Mouse (Mus musculus) heart, embryonic 10.5 days (tissue): ENCODE measurements around the gene Sap30bp. TPM values are rescaled to one million over a fixed set of nuclear protein-coding genes. Genes with fewer than 3 reads are reported as not detected.

Experiments
- DNase-seq: peaks from one replicate; pipeline ENCODE4 v3.0.0-alpha.2; 2017; ENCODE audit warnings: low spot score
- H3K27ac ChIP-seq: fragments of 300-500 bp; sonication (generic); 2 replicates; pipeline ENCODE4 v1.5.1; 2016; ENCODE audit warnings: mild to moderate bottlenecking
- H3K27me3 ChIP-seq: fragments of 300-500 bp; sonication (generic); 2 replicates; pipeline ENCODE4 v1.6.1; 2016; ENCODE audit warnings: mild to moderate bottlenecking; ENCODE audit not compliant: poor library complexity, insufficient read depth, severe bottlenecking
- H3K36me3 ChIP-seq: fragments of 300-500 bp; sonication (generic); 2 replicates; pipeline ENCODE4 v1.6.1; 2016; ENCODE audit warnings: mild to moderate bottlenecking, moderate library complexity
- H3K4me1 ChIP-seq: fragments of 300-500 bp; sonication (generic); 2 replicates; pipeline ENCODE4 v1.6.1; 2016; ENCODE audit warnings: mild to moderate bottlenecking
- H3K4me3 ChIP-seq: fragments of 300-500 bp; sonication (generic); 2 replicates; pipeline ENCODE4 v1.5.1; 2016; ENCODE audit warnings: mild to moderate bottlenecking, moderate library complexity
- H3K9me3 ChIP-seq: fragments of 300-500 bp; sonication (generic); 2 replicates; pipeline ENCODE4 v1.6.1; 2016; ENCODE audit warnings: mild to moderate bottlenecking, moderate library complexity
- WGBS: fragments of 180-500 bp; shearing (Covaris S2); methylation state at CpG from one replicate; pipeline ENCODE4 v1.1.7; 2016; 5-methylcytosine and 5-hydroxymethylcytosine counted together
- polyA plus RNA-seq: library from polyadenylated mRNA; unstranded; fragments of >200 nt; fragmentation: Nextera tagmentation; extraction: Ambion mirVana; gene quantifications from 2 replicates; pipeline ENCODE4 v1.2.1, GENCODE M21; 2016

Sap30bp gene
- polyA plus RNA-seq, 1 experiment from 2014 or later, result 35.8 TPM

GRCm38 (mm10) chr11:116010146-116010545, 77.1 kb downstream of the Sap30bp start:
- peaks cover 43% of the 10 kb centered on the region for H3K36me3 ChIP-seq
- H3K27me3 ChIP-seq, result no peaks in the 10 kb centered on the region
- no peak overlapping the region for H3K27ac ChIP-seq
- no peak overlapping the region for H3K4me3 ChIP-seq
- peaks cover 42% of the 10 kb centered on the region for H3K4me1 ChIP-seq
- H3K9me3 ChIP-seq, result no peaks in the 10 kb centered on the region
- DNase-seq, result no peak
- WGBS, result 92% methylated on average over 8 of the region's 8 CpGs

- Histone ChIP-seq H3K36me3 (peaks cover 43% of the 10 kb centered on the region), H3K27me3 (no peaks in the 10 kb centered on the region), H3K9me3 (no peaks in the 10 kb centered on the region), H3K4me3 (0 out of 2 replicates have a peak overlapping the region, but pooled peaks have one; percentile 71), H3K4me1 (peaks cover 34% of the 10 kb centered on the region), H3K27ac (no peak overlapping the region)
- no peak for DNase-seq
- WGBS, result 84% methylated on average over 5 of the region's 5 CpGs
These were observed 77.9 kb downstream of the Sap30bp start for GRCm38 (mm10) chr11:116010948-116011347.

GRCm38 (mm10) chr11:116011529-116012261, 78.6 kb downstream of the Sap30bp start:
- peaks cover 29% of the 10 kb centered on the region for H3K4me1 ChIP-seq
- WGBS, result 20% methylated on average over 14 of the region's 14 CpGs
- H3K36me3 ChIP-seq, result peaks cover 39% of the 10 kb centered on the region
- peak overlapping the region; percentile 93 for H3K27ac ChIP-seq
- H3K9me3 ChIP-seq, result no peaks in the 10 kb centered on the region
- H3K4me3 ChIP-seq, result peak overlapping the region; percentile 71
- DNase-seq, result no peak
- no peaks in the 10 kb centered on the region for H3K27me3 ChIP-seq

DNA sequence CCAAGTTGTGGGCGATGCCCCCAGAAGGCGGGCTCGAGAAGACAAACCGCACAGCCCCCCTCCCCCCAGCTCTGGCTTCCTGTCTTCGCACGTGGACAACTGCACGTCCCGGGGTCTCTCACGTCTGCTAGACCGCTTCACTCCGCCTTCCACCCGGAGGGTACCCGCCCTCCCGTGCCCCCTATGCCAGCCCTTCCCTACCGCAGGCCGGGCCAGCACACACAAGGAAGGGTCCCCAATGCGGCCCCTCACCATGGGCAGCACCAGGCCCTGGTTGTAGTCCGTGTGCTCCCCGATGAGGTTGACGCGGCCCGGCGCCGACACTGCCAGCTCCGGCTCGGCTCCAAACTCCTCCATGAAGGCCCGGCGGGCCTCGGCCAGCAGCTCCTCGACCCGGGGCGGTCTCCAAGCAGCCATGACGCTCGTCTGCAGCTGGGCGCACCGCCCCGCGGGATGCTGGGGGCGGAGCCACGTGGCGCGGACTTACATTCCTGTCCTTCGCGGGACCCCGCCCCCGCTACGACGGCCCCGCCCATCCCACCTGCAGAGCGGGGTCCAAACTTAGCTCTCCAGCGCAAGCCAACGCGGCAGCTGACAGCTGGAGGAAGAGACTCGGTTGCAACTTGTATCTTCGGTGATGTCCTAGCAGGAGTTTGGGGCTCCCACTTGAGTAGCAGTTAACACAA, 79.3 kb downstream of the Sap30bp start, which contains the start of gene Galk1:
TSS of gene Galk1 (minus strand) at position 458 of the 686 bp plus-strand sequence.
- peak; percentile 96 for DNase-seq
- Histone ChIP-seq H3K36me3 (peaks cover 33% of the 10 kb centered on the region), H3K27me3 (no peaks in the 10 kb centered on the region), H3K27ac (peak within 1 kb of the TSS; percentile 93), H3K4me3 (peak within 1 kb of the TSS; percentile 71), H3K4me1 (peaks cover 29% of the 10 kb centered on the region), H3K9me3 (no peaks in the 10 kb centered on the region)
- under 1% methylated on average over 55 of the region's 55 CpGs for WGBS

GRCm38 (mm10) chr11:116014821-116015220, 81.7 kb downstream of the Sap30bp start:
- peaks cover 29% of the 10 kb centered on the region for H3K4me1 ChIP-seq
- no peak for DNase-seq
- H3K4me3 ChIP-seq, result no peak overlapping the region
- H3K9me3 ChIP-seq, result no peaks in the 10 kb centered on the region
- H3K27ac ChIP-seq, result no peak overlapping the region
- WGBS, result 72% methylated on average over 8 of the region's 8 CpGs
- H3K36me3 ChIP-seq, result peaks cover 10% of the 10 kb centered on the region
- no peaks in the 10 kb centered on the region for H3K27me3 ChIP-seq

Other genes with a start within 250 kb of the Sap30bp start
- 78.4 and 107 TPM in 2 replicates for gene Grb2, start 224.7 kb upstream of the Sap30bp start, polyA plus RNA-seq
- gene Tmem94, start 167.8 kb upstream of the Sap30bp start, polyA plus RNA-seq, result 35.0 and 56.8 TPM in 2 replicates
- 18.7 and 21.4 TPM in 2 replicates for gene Caskin2, start 119.6 kb upstream of the Sap30bp start, polyA plus RNA-seq
- 39.1 and 41.7 TPM in 2 replicates for gene Tsen54, start 118.6 kb upstream of the Sap30bp start, polyA plus RNA-seq
- 35.0 and 40.8 TPM in 2 replicates for gene Llgl2, start 109.2 kb upstream of the Sap30bp start, polyA plus RNA-seq
- 0.23 and 0.31 TPM in 2 replicates for gene Myo15b, start 74.9 kb upstream of the Sap30bp start, polyA plus RNA-seq
- gene Smim5, start 33.3 kb upstream of the Sap30bp start, polyA plus RNA-seq, result 13.7 and 17.9 TPM in 2 replicates
- 1.6 and 1.7 TPM in 2 replicates for gene Smim6, start 21.3 kb upstream of the Sap30bp start, polyA plus RNA-seq
- gene Recql5, start 195 bp downstream of the Sap30bp start, polyA plus RNA-seq, result 20.4 and 22.3 TPM in 2 replicates
- 0.67 and 1.1 TPM in 2 replicates for gene Itgb4, start 41.4 kb downstream of the Sap30bp start, polyA plus RNA-seq
- 202 and 273 TPM in 2 replicates for gene Galk1, start 79.4 kb downstream of the Sap30bp start, polyA plus RNA-seq
- 684 and 1,078 TPM in 2 replicates for gene H3f3b, start 94.7 kb downstream of the Sap30bp start, polyA plus RNA-seq
- 33.3 and 37.1 TPM in 2 replicates for gene Unk, start 97.0 kb downstream of the Sap30bp start, polyA plus RNA-seq
- gene Unc13d, start 144.7 kb downstream of the Sap30bp start, polyA plus RNA-seq, result 6.1 and 7.2 TPM in 2 replicates
- 122 and 158 TPM in 2 replicates for gene Wbp2, start 153.7 kb downstream of the Sap30bp start, polyA plus RNA-seq
- 25.9 and 38.7 TPM in 2 replicates for gene Trim47, start 193.9 kb downstream of the Sap30bp start, polyA plus RNA-seq
- 3.6 and 3.8 TPM in 2 replicates for gene Trim65, start 197.8 kb downstream of the Sap30bp start, polyA plus RNA-seq
- 112 and 127 TPM in 2 replicates for gene Mrpl38, start 205.6 kb downstream of the Sap30bp start, polyA plus RNA-seq
- gene Fbf1, start 234.9 kb downstream of the Sap30bp start, polyA plus RNA-seq, result 27.7 and 30.6 TPM in 2 replicates